8 mouse cellular contexts compared by ENCODE assay signal in genomic region chrX:153237920-153238504, GRCm38 (mm10). TPM values are rescaled to one million over a fixed set of nuclear protein-coding genes. Genes with fewer than 3 reads are reported as not detected.
DNase-seq lines count a peak whose midpoint lies in the region; ATAC-seq and TF ChIP-seq lines count a peak whose summit lies in the region.

No protein-coding gene starts in this region.

- ATAC-seq in erythroblast, adult 5-6 weeks (replicated peaks; ENCODE audit: low FRiP score, poor library complexity, severe bottlenecking) = peak; percentile 92
- ATAC-seq in hindbrain, embryonic 12.5 days (ENCODE audit: low FRiP score) = peak; percentile 97

- peak overlapping the region; percentile 67 for H3K4me3 ChIP-seq in ES-Bruce4 (ENCODE audit: low read depth, low read length)
- peak overlapping the region; percentile 53 for H3K4me3 ChIP-seq in hindbrain, embryonic 12.5 days

- TF ChIP-seq CTCF in ES-Bruce4 (IDR thresholded peaks at IDR 0.05; ENCODE audit: low read depth, low read length) = no peak
- TF ChIP-seq CTCF in brain, embryonic 14.5 days (IDR thresholded peaks at IDR 0.05; ENCODE audit: borderline replicate concordance, extremely low read depth, insufficient read depth, insufficient read length) = no peak

- no peaks in the 10 kb centered on the region for H3K9me3 ChIP-seq in ES-Bruce4 (replicated peaks; ENCODE audit: control insufficient read depth, insufficient read depth, low read length, poor library complexity, severe bottlenecking)
- no peaks in the 10 kb centered on the region for H3K9me3 ChIP-seq in hindbrain, embryonic 12.5 days (replicated peaks)

- H3K4me2 ChIP-seq in hindbrain, embryonic 12.5 days (replicated peaks) = peak overlapping the region; percentile 52

- WGBS in hindbrain, embryonic 12.5 days = 17% methylated on average over 23 of the region's 23 CpGs

- peaks cover 1% of the 10 kb centered on the region for H3K4me1 ChIP-seq in ES-Bruce4 (ENCODE audit: control insufficient read depth, insufficient read depth, low read length)
- H3K4me1 ChIP-seq in hindbrain, embryonic 12.5 days = no peaks in the 10 kb centered on the region

- no peak for TF ChIP-seq EP300 in ES-Bruce4 (IDR thresholded peaks at IDR 0.05; ENCODE audit: insufficient read depth, low read depth, low read length)

- peak; percentile 73 for DNase-seq in brain, embryonic 14.5 days (ENCODE audit: low read depth)
- peak; percentile 20 to 33 for DNase-seq in layer of hippocampus, postnatal 14 days (ENCODE audit: low spot score in 2 of 2)
- DNase-seq in lung, postnatal 14 days = peak; percentile 1
- peak; percentile 13 for DNase-seq in right cerebral cortex, postnatal 14 days
- DNase-seq in gastrocnemius, adult 18-20 months (ENCODE audit: low spot score) = no peak

- no peaks in the 10 kb centered on the region for H3K36me3 ChIP-seq in ES-Bruce4 (ENCODE audit: control insufficient read depth, insufficient read depth, low read length, poor library complexity, severe bottlenecking)
- H3K36me3 ChIP-seq in hindbrain, embryonic 12.5 days = no peaks in the 10 kb centered on the region

- no peak for TF ChIP-seq POLR2A in ES-Bruce4 (IDR thresholded peaks at IDR 0.05; ENCODE audit: insufficient read depth, low read length)
- TF ChIP-seq POLR2A in brain, embryonic 14.5 days (IDR thresholded peaks at IDR 0.05; ENCODE audit: borderline replicate concordance, extremely low read depth, insufficient read depth, insufficient read length, poor library complexity, severe bottlenecking) = no peak

- peak overlapping the region; percentile 62 for H3K27ac ChIP-seq in ES-Bruce4 (ENCODE audit: insufficient read depth, low read length)
- H3K27ac ChIP-seq in hindbrain, embryonic 12.5 days = peak overlapping the region; percentile 17

- H3K27me3 ChIP-seq in ES-Bruce4 (ENCODE audit: control insufficient read depth, insufficient read depth, low read length, poor library complexity, severe bottlenecking) = no peaks in the 10 kb centered on the region
- 0 out of 2 replicates have a peak, but pooled peaks cover 3% of the 10 kb centered on the region for H3K27me3 ChIP-seq in hindbrain, embryonic 12.5 days

- H3K9ac ChIP-seq in ES-Bruce4 (ENCODE audit: low read depth, poor library complexity, severe bottlenecking) = peak overlapping the region; percentile 51
- H3K9ac ChIP-seq in hindbrain, embryonic 12.5 days = peak overlapping the region; percentile 65

RNA-seq across cellular contexts. Expression of gene Klf8, which starts 0.7 kb away (rescaled TPM):
- polyA plus RNA-seq in ES-Bruce4 (2011; ENCODE audit: insufficient read depth, insufficient read length, low read depth, missing spikeins) = 8.6 and 9.1 TPM in 2 replicates
- 9.4 and 10.1 TPM in 2 replicates for polyA plus RNA-seq in brain, embryonic 14.5 days (2012; rRNA removed)
- 0.19 TPM in 1 of 2 replicates, not detected in the other for total RNA-seq in erythroblast, adult 5-6 weeks (2015; ENCODE audit: low replicate concordance)
- total RNA-seq in erythroblast, adult 5-6 weeks (2017; ENCODE audit: low replicate concordance) = 0.09 and 0.56 TPM in 2 replicates
- polyA plus RNA-seq in hindbrain, embryonic 12.5 days (2016; fragmentation: Nextera tagmentation; extraction: Ambion mirVana) = 4.5 and 5.3 TPM in 2 replicates
- 1 to 10 TPM; 6.8 to 7.3 TPM for total RNA-seq in layer of hippocampus, postnatal 14 days (2021)
- under 1 TPM; 0.14 to 0.24 TPM for total RNA-seq in gastrocnemius, adult 18-20 months (2021)

Comparison
In these comparisons a context has a peak if more than half of its experiments do, and no peak if none do; other contexts are left out.
1. RNA of gene Klf8, which starts 0.7 kb away (total RNA-seq): 6.8 to 7.3 TPM in layer of hippocampus, postnatal 14 days; 0.14 to 0.24 TPM in gastrocnemius, adult 18-20 months and 0.09 to 0.56 TPM in erythroblast, adult 5-6 weeks; every median in the first group is over 4 times any median in the second.